Mouse (Mus musculus) embryonic facial prominence, embryonic 13.5 days (tissue): ENCODE measurements at regions not wholly inside any gene's neighbourhood (a gene's known extent, or its start where the extent isn't known, plus 50 kb on each side); places are given as distances from the start of the nearest gene placed in this dataset.

ENCODE experiments used
- ATAC-seq: fragments of 200-750 bp; cut with Nextera tagmentation; 2 replicates; pipeline ENCODE4 v1.8.0; 2017; ENCODE audit warnings: low read depth; ENCODE audit not compliant: insufficient number of reproducible peaks, insufficient read depth, low FRiP score, low TSS enrichment
- H3K27ac ChIP-seq: fragments of 300-500 bp; sonication (generic); 2 replicates; pipeline ENCODE4 v1.5.1; 2015; ENCODE audit warnings: moderate library complexity, mild to moderate bottlenecking, inconsistent platforms
- H3K27me3 ChIP-seq: fragments of 300-500 bp; sonication (generic); 2 replicates; pipeline ENCODE4 v1.6.1; 2015; ENCODE audit warnings: mild to moderate bottlenecking, inconsistent platforms
- H3K36me3 ChIP-seq: fragments of 300-500 bp; sonication (generic); 2 replicates; pipeline ENCODE4 v1.6.1; 2015; ENCODE audit warnings: mild to moderate bottlenecking, inconsistent platforms
- H3K4me1 ChIP-seq: fragments of 300-500 bp; sonication (generic); 2 replicates; pipeline ENCODE4 v1.6.1; 2015; ENCODE audit warnings: inconsistent platforms
- H3K4me2 ChIP-seq: fragments of 300-500 bp; sonication (generic); 2 replicates; pipeline ENCODE4 v1.6.1; 2015; ENCODE audit warnings: moderate library complexity, mild to moderate bottlenecking, inconsistent platforms
- H3K4me3 ChIP-seq: fragments of 300-500 bp; sonication (generic); 2 replicates; pipeline ENCODE4 v1.5.1; 2015; ENCODE audit warnings: mild to moderate bottlenecking, inconsistent platforms
- H3K9ac ChIP-seq: fragments of 300-500 bp; sonication (generic); 2 replicates; pipeline ENCODE4 v1.6.1; 2015; ENCODE audit warnings: mild to moderate bottlenecking, inconsistent platforms
- H3K9me3 ChIP-seq: fragments of 300-500 bp; sonication (generic); 2 replicates; pipeline ENCODE4 v1.6.1; 2016; ENCODE audit warnings: inconsistent platforms
- WGBS: fragments of 180-500 bp; shearing (Covaris S2); methylation state at CpG from one replicate; pipeline ENCODE4 v1.1.7; 2015; ENCODE audit warnings: mixed read lengths; 5-methylcytosine and 5-hydroxymethylcytosine counted together

DNA sequence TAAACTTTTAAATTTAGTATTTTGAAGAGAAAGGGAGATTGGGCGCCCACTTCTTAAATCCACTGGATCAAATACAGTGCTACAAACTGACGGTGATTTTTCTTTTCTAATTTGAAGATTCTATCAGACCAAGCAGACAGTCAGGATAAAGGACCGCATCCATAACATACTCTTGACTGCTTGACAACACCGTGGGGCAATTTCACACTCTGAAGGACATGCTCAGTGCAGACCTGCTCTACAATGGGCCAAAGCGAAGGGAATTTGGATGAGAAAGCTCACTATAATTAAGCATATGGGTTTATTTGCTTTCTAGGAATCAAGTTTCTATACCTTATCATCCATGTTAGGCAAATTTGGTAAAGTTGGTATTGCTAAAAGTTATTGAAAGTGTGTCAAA is 801.3 kb downstream of the Nr4a2 start:
- Histone ChIP-seq H3K4me3 (no peak overlapping the region), H3K4me2 (no peak overlapping the region), H3K27me3 (no peaks in the 10 kb centered on the region), H3K36me3 (no peaks in the 10 kb centered on the region), H3K9me3 (no peaks in the 10 kb centered on the region), H3K4me1 (no peaks in the 10 kb centered on the region), H3K9ac (no peak overlapping the region), H3K27ac (no peak overlapping the region)
- whole genome bisulfite sequencing = 84% methylated on average over 5 of the region's 5 CpGs
- no peak for ATAC-seq

DNA sequence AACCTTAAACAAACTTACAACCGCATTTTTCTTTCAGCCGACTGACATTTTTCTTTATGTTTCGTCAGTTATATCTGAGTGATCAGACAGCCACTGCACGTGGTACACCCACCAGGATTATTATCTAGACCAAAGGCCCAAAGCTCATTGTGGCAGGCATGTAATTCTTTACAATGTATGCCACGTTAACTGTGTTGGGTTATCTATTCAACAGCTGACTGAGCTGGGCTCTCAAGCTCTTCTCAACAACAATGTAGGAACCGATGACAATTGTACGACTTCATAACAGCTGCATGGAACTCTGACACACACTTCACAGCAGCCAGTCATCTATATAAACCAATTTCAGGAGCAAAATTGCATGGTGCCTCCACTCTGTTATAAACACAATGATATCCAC is 787.8 kb downstream of the Nr4a2 start:
- WGBS = 75% methylated on average over 7 of the region's 7 CpGs
- Histone ChIP-seq H3K36me3 (no peaks in the 10 kb centered on the region), H3K4me1 (no peaks in the 10 kb centered on the region), H3K4me3 (no peak overlapping the region), H3K27ac (no peak overlapping the region), H3K4me2 (no peak overlapping the region), H3K27me3 (no peaks in the 10 kb centered on the region), H3K9ac (no peak overlapping the region), H3K9me3 (no peaks in the 10 kb centered on the region)
- ATAC-seq = no peak

- Histone ChIP-seq H3K4me3 (no peak overlapping the region), H3K4me2 (no peak overlapping the region), H3K9me3 (no peaks in the 10 kb centered on the region), H3K27ac (no peak overlapping the region), H3K4me1 (no peaks in the 10 kb centered on the region), H3K36me3 (no peaks in the 10 kb centered on the region), H3K9ac (no peak overlapping the region), H3K27me3 (no peaks in the 10 kb centered on the region)
- no peak for ATAC-seq
- 58% methylated on average over 3 of the region's 3 CpGs for WGBS
These were observed 759.7 kb downstream of the Nr4a2 start for GRCm38 (mm10) chr2:56364065-56364464.
